Mouse (Mus musculus) liver, embryonic 15.5 days (tissue): ENCODE data around the gene Nudt7. TPM values are rescaled to one million over a fixed set of nuclear protein-coding genes. Genes with fewer than 3 reads are reported as not detected.

Experiments
- ATAC-seq: fragments of 200-750 bp; cut with Nextera tagmentation; 2 replicates; pipeline ENCODE4 v1.8.0; 2017; ENCODE audit warnings: moderate number of reproducible peaks, mild to moderate bottlenecking, moderate library complexity; ENCODE audit not compliant: insufficient read depth
- H3K27ac ChIP-seq: fragments of 300-500 bp; sonication (generic); replicated peaks from 2 replicates; pipeline ENCODE4 v1.5.1; 2015; ENCODE audit warnings: mild to moderate bottlenecking, inconsistent platforms
- H3K27me3 ChIP-seq: fragments of 300-500 bp; sonication (generic); 2 replicates; pipeline ENCODE4 v1.6.1; 2015; ENCODE audit warnings: mild to moderate bottlenecking, inconsistent platforms
- H3K36me3 ChIP-seq: fragments of 300-500 bp; sonication (generic); replicated peaks from 2 replicates; pipeline ENCODE4 v1.6.1; 2015; ENCODE audit warnings: moderate library complexity, mild to moderate bottlenecking, inconsistent platforms
- H3K4me1 ChIP-seq: fragments of 300-500 bp; sonication (generic); replicated peaks from 2 replicates; pipeline ENCODE4 v1.6.1; 2015; ENCODE audit warnings: inconsistent platforms
- H3K4me2 ChIP-seq: fragments of 300-500 bp; sonication (generic); 2 replicates; pipeline ENCODE4 v1.6.1; 2015; ENCODE audit warnings: moderate library complexity, mild to moderate bottlenecking, inconsistent platforms
- H3K4me3 ChIP-seq: fragments of 300-500 bp; sonication (generic); replicated peaks from 2 replicates; pipeline ENCODE4 v1.5.1; 2015; ENCODE audit warnings: mild to moderate bottlenecking, inconsistent platforms
- H3K9ac ChIP-seq: fragments of 300-500 bp; sonication (generic); 2 replicates; pipeline ENCODE4 v1.6.1; 2015; ENCODE audit warnings: moderate library complexity, mild to moderate bottlenecking, inconsistent platforms
- H3K9me3 ChIP-seq: fragments of 300-500 bp; sonication (generic); replicated peaks from 2 replicates; pipeline ENCODE4 v1.6.1; 2016; ENCODE audit warnings: inconsistent platforms
- WGBS: fragments of 180-500 bp; shearing (Covaris S2); methylation state at CpG from one replicate; pipeline ENCODE4 v1.1.7; 2015; ENCODE audit warnings: mixed read lengths; ENCODE audit not compliant: insufficient replicate concordance; 5-methylcytosine and 5-hydroxymethylcytosine counted together
- polyA plus RNA-seq: library from polyadenylated mRNA; unstranded; fragments of >200 nt; fragmentation: Nextera tagmentation; extraction: Ambion mirVana; gene quantifications from 2 replicates; pipeline ENCODE4 v1.2.1, GENCODE M21; 2015

Nudt7 gene
- polyA plus RNA-seq, 1 experiment from 2014 or later = 15.6 TPM

GRCm38 (mm10) chr8:114117439-114117838, 15.9 kb upstream of the Nudt7 start:
- H3K4me3 ChIP-seq = no peak overlapping the region
- peak; percentile 93 for ATAC-seq

GRCm38 (mm10) chr8:114121781-114122180, 11.6 kb upstream of the Nudt7 start:
- Histone ChIP-seq H3K4me3 (no peak overlapping the region), H3K9ac (no peak overlapping the region), H3K36me3 (no peaks in the 10 kb centered on the region), H3K27me3 (no peaks in the 10 kb centered on the region), H3K27ac (no peak overlapping the region), H3K4me2 (no peak overlapping the region), H3K4me1 (no peaks in the 10 kb centered on the region), H3K9me3 (no peaks in the 10 kb centered on the region)
- ATAC-seq = no peak
- 71% methylated on average over 1 of the region's 1 CpGs for WGBS

More at GRCm38 (mm10) chr8:114117439-114117838, 15.9 kb upstream of the Nudt7 start:
- H3K27ac ChIP-seq = no peak overlapping the region
- no peak overlapping the region for H3K4me2 ChIP-seq
- no peaks in the 10 kb centered on the region for H3K36me3 ChIP-seq
- no peaks in the 10 kb centered on the region for H3K27me3 ChIP-seq
- no peaks in the 10 kb centered on the region for H3K9me3 ChIP-seq
- no peak overlapping the region for H3K9ac ChIP-seq
- peaks cover 3% of the 10 kb centered on the region; the same call in 1 of the 2 replicates for H3K4me1 ChIP-seq

GRCm38 (mm10) chr8:114123611-114124010, 9.7 kb upstream of the Nudt7 start:
- no peaks in the 10 kb centered on the region for H3K27me3 ChIP-seq
- no peak overlapping the region for H3K4me3 ChIP-seq
- H3K36me3 ChIP-seq = no peaks in the 10 kb centered on the region
- WGBS = 9% methylated on average over 3 of the region's 3 CpGs
- H3K4me2 ChIP-seq = no peak overlapping the region
- no peaks in the 10 kb centered on the region for H3K4me1 ChIP-seq
- H3K9ac ChIP-seq = no peak overlapping the region
- ATAC-seq = no peak
- no peak overlapping the region for H3K27ac ChIP-seq
- H3K9me3 ChIP-seq = no peaks in the 10 kb centered on the region

GRCm38 (mm10) chr8:114124084-114124750, 9.1 kb upstream of the Nudt7 start:
- 41% methylated on average over 4 of the region's 4 CpGs for WGBS
- H3K4me2 ChIP-seq = no peak overlapping the region
- ATAC-seq = no peak
- H3K4me3 ChIP-seq = no peak overlapping the region
- no peak overlapping the region for H3K27ac ChIP-seq
- no peaks in the 10 kb centered on the region for H3K27me3 ChIP-seq
- no peaks in the 10 kb centered on the region for H3K36me3 ChIP-seq
- H3K9me3 ChIP-seq = no peaks in the 10 kb centered on the region
- no peaks in the 10 kb centered on the region for H3K4me1 ChIP-seq
- no peak overlapping the region for H3K9ac ChIP-seq

- Histone ChIP-seq H3K9me3 (no peaks in the 10 kb centered on the region), H3K36me3 (no peaks in the 10 kb centered on the region), H3K4me2 (no peak overlapping the region), H3K4me1 (peaks cover 24% of the 10 kb centered on the region), H3K27me3 (no peaks in the 10 kb centered on the region), H3K4me3 (no peak overlapping the region), H3K27ac (no peak overlapping the region), H3K9ac (no peak overlapping the region)
- no peak for ATAC-seq
- WGBS = 59% methylated on average over 7 of the region's 7 CpGs
Observed at GRCm38 (mm10) chr8:114130838-114131237, 2.5 kb upstream of the Nudt7 start.

- no peak overlapping the region for H3K9ac ChIP-seq
- H3K9me3 ChIP-seq = no peaks in the 10 kb centered on the region
- 69% methylated on average over 4 of the region's 4 CpGs for WGBS
- ATAC-seq = no peak
- no peaks in the 10 kb centered on the region for H3K27me3 ChIP-seq
- H3K4me3 ChIP-seq = no peak overlapping the region
- no peak overlapping the region for H3K4me2 ChIP-seq
- peaks cover 28% of the 10 kb centered on the region for H3K4me1 ChIP-seq
- no peak overlapping the region for H3K27ac ChIP-seq
- H3K36me3 ChIP-seq = no peaks in the 10 kb centered on the region
Observed at GRCm38 (mm10) chr8:114131421-114131820, 1.9 kb upstream of the Nudt7 start.

GRCm38 (mm10) chr8:114133050-114133509, 277 bp upstream of the Nudt7 start:
- Histone ChIP-seq H3K9me3 (no peaks in the 10 kb centered on the region), H3K4me2 (peak overlapping the region; percentile 87), H3K4me3 (peak overlapping the region; percentile 68), H3K9ac (no peak overlapping the region), H3K36me3 (no peaks in the 10 kb centered on the region), H3K27ac (no peak overlapping the region), H3K4me1 (peaks cover 33% of the 10 kb centered on the region), H3K27me3 (no peaks in the 10 kb centered on the region)
- ATAC-seq = 0 out of 2 replicates have a peak, but pooled peaks have one; percentile 1
- 29% methylated on average over 14 of the region's 14 CpGs for WGBS

GRCm38 (mm10) chr8:114136750-114137149, 3.4 kb downstream of the Nudt7 start:
- no peak overlapping the region for H3K27ac ChIP-seq
- no peaks in the 10 kb centered on the region for H3K36me3 ChIP-seq
- H3K4me2 ChIP-seq = no peak overlapping the region
- ATAC-seq = peak; percentile 43; the same call in 1 of the 2 replicates
- WGBS = 14% methylated on average over 1 of the region's 1 CpGs
- no peak overlapping the region for H3K4me3 ChIP-seq
- no peak overlapping the region for H3K9ac ChIP-seq
- H3K9me3 ChIP-seq = no peaks in the 10 kb centered on the region
- no peaks in the 10 kb centered on the region for H3K27me3 ChIP-seq
- peaks cover 33% of the 10 kb centered on the region for H3K4me1 ChIP-seq

- Histone ChIP-seq H3K27me3 (no peaks in the 10 kb centered on the region), H3K4me3 (no peak overlapping the region), H3K9me3 (no peaks in the 10 kb centered on the region), H3K36me3 (no peaks in the 10 kb centered on the region), H3K4me1 (peaks cover 34% of the 10 kb centered on the region), H3K27ac (no peak overlapping the region), H3K9ac (no peak overlapping the region), H3K4me2 (no peak overlapping the region)
- 57% methylated on average over 5 of the region's 5 CpGs for WGBS
- no peak for ATAC-seq
Observed at GRCm38 (mm10) chr8:114137181-114137580, 3.8 kb downstream of the Nudt7 start.

- ATAC-seq = no peak
- H3K9ac ChIP-seq = no peak overlapping the region
- no peak overlapping the region for H3K27ac ChIP-seq
- H3K4me2 ChIP-seq = no peak overlapping the region
- peaks cover under 1% of the 10 kb centered on the region; the same call in 1 of the 2 replicates for H3K36me3 ChIP-seq
- 39% methylated on average over 2 of the region's 2 CpGs for WGBS
- no peaks in the 10 kb centered on the region for H3K27me3 ChIP-seq
- H3K4me1 ChIP-seq = peaks cover 22% of the 10 kb centered on the region
- H3K9me3 ChIP-seq = no peaks in the 10 kb centered on the region
- H3K4me3 ChIP-seq = no peak overlapping the region
Observed at GRCm38 (mm10) chr8:114140437-114140836, 7.1 kb downstream of the Nudt7 start.

- no peak for ATAC-seq
- Histone ChIP-seq H3K27ac (no peak overlapping the region), H3K4me2 (no peak overlapping the region), H3K9ac (no peak overlapping the region), H3K4me1 (peaks cover 12% of the 10 kb centered on the region), H3K27me3 (no peaks in the 10 kb centered on the region), H3K9me3 (no peaks in the 10 kb centered on the region), H3K4me3 (no peak overlapping the region), H3K36me3 (peaks cover 4% of the 10 kb centered on the region; the same call in 1 of the 2 replicates)
Observed at GRCm38 (mm10) chr8:114142199-114142598, 8.8 kb downstream of the Nudt7 start.
